Mouse (Mus musculus) ES-Bruce4 (cell line): ENCODE results near the gene Ankrd9. TPM values are rescaled to one million over a fixed set of nuclear protein-coding genes. Genes with fewer than 3 reads are reported as not detected.

Source experiments
- H3K27ac ChIP-seq: 2 replicates; pipeline ENCODE4 v1.5.1; 2012; ENCODE audit warnings: low read length, inconsistent platforms; ENCODE audit not compliant: insufficient read depth
- H3K27me3 ChIP-seq: 2 replicates; pipeline ENCODE4 v1.6.1; 2012; ENCODE audit warnings: mild to moderate bottlenecking, low read length, inconsistent platforms; ENCODE audit not compliant: control insufficient read depth, poor library complexity, insufficient read depth, severe bottlenecking
- H3K36me3 ChIP-seq: 2 replicates; pipeline ENCODE4 v1.6.1; 2012; ENCODE audit warnings: inconsistent platforms, mild to moderate bottlenecking, low read length, moderate library complexity; ENCODE audit not compliant: control insufficient read depth, poor library complexity, insufficient read depth, severe bottlenecking
- H3K4me1 ChIP-seq: one replicate; pipeline ENCODE4 v1.8.1; 2011; ENCODE audit warnings: low read length; ENCODE audit not compliant: control insufficient read depth, insufficient read depth
- H3K4me3 ChIP-seq: 2 replicates; pipeline ENCODE4 v1.5.1; 2011; ENCODE audit warnings: low read depth, mild to moderate bottlenecking, low read length
- H3K9ac ChIP-seq: 2 replicates; pipeline ENCODE4 v1.6.1; 2012; ENCODE audit warnings: low read depth, mild to moderate bottlenecking, inconsistent platforms; ENCODE audit not compliant: poor library complexity, severe bottlenecking
- H3K9me3 ChIP-seq: replicated peaks from 2 replicates; pipeline ENCODE4 v1.6.1; 2012; ENCODE audit warnings: mild to moderate bottlenecking, low read length, inconsistent platforms; ENCODE audit not compliant: control insufficient read depth, poor library complexity, insufficient read depth, severe bottlenecking
- CTCF ChIP-seq: IDR thresholded peaks from one replicate; pipeline ENCODE4 v1.8.1; 2011; ENCODE audit warnings: low read depth, low read length
- EP300 ChIP-seq: IDR thresholded peaks from 2 replicates; pipeline ENCODE4 v1.6.1; 2011; ENCODE audit warnings: low read depth, low read length; ENCODE audit not compliant: insufficient read depth
- POLR2A ChIP-seq: IDR thresholded peaks from one replicate; pipeline ENCODE4 v1.8.1; 2011; ENCODE audit warnings: low read length; ENCODE audit not compliant: insufficient read depth
- polyA plus RNA-seq: library from polyadenylated mRNA; stranded (reverse); fragments of >200 nt; gene quantifications from 2 replicates; pipeline ENCODE4 v1.2.4, GENCODE M21; 2011; ENCODE audit warnings: low read depth; ENCODE audit not compliant: missing spikeins, insufficient read depth, insufficient read length

Ankrd9 gene
- polyA plus RNA-seq, 1 experiment, result 4.9 TPM

- Histone ChIP-seq H3K4me1 (no peaks in the 10 kb centered on the region), H3K4me3 (no peak overlapping the region), H3K27me3 (no peaks in the 10 kb centered on the region), H3K27ac (no peak overlapping the region), H3K9me3 (no peaks in the 10 kb centered on the region), H3K36me3 (no peaks in the 10 kb centered on the region), H3K9ac (no peak overlapping the region)
- TF ChIP-seq CTCF, result no peak
- TF ChIP-seq POLR2A, result no peak
- TF ChIP-seq EP300, result no peak
Observed at GRCm38 (mm10) chr12:110985141-110985540, 6.3 kb upstream of the Ankrd9 start.

- no peak overlapping the region for H3K9ac ChIP-seq
- H3K4me3 ChIP-seq, result no peak overlapping the region
- H3K27me3 ChIP-seq, result no peaks in the 10 kb centered on the region
- TF ChIP-seq POLR2A (no peak), EP300 (no peak), CTCF (no peak)
- H3K9me3 ChIP-seq, result no peaks in the 10 kb centered on the region
- no peaks in the 10 kb centered on the region for H3K4me1 ChIP-seq
- H3K27ac ChIP-seq, result no peak overlapping the region
- no peaks in the 10 kb centered on the region for H3K36me3 ChIP-seq
Observed at GRCm38 (mm10) chr12:110984598-110984997, 5.8 kb upstream of the Ankrd9 start.

GRCm38 (mm10) chr12:110983714-110984113 is 4.9 kb upstream of the Ankrd9 start:
- Histone ChIP-seq H3K27me3 (no peaks in the 10 kb centered on the region), H3K9me3 (no peaks in the 10 kb centered on the region), H3K36me3 (no peaks in the 10 kb centered on the region), H3K4me3 (no peak overlapping the region), H3K9ac (no peak overlapping the region), H3K27ac (no peak overlapping the region), H3K4me1 (no peaks in the 10 kb centered on the region)
- TF ChIP-seq POLR2A, result no peak
- TF ChIP-seq CTCF, result no peak
- no peak for TF ChIP-seq EP300

GRCm38 (mm10) chr12:110983083-110983482 is 4.2 kb upstream of the Ankrd9 start:
- H3K36me3 ChIP-seq, result no peaks in the 10 kb centered on the region
- H3K4me3 ChIP-seq, result no peak overlapping the region
- no peak overlapping the region for H3K27ac ChIP-seq
- H3K9ac ChIP-seq, result no peak overlapping the region
- H3K27me3 ChIP-seq, result no peaks in the 10 kb centered on the region
- H3K4me1 ChIP-seq, result no peaks in the 10 kb centered on the region
- no peaks in the 10 kb centered on the region for H3K9me3 ChIP-seq
- TF ChIP-seq EP300, result no peak
- no peak for TF ChIP-seq CTCF
- no peak for TF ChIP-seq POLR2A

- H3K9ac ChIP-seq, result no peak overlapping the region
- H3K4me1 ChIP-seq, result no peaks in the 10 kb centered on the region
- H3K27ac ChIP-seq, result no peak overlapping the region
- H3K27me3 ChIP-seq, result no peaks in the 10 kb centered on the region
- no peaks in the 10 kb centered on the region for H3K9me3 ChIP-seq
- no peak overlapping the region for H3K4me3 ChIP-seq
- no peak for TF ChIP-seq CTCF
- no peak for TF ChIP-seq POLR2A
- no peak for TF ChIP-seq EP300
- H3K36me3 ChIP-seq, result no peaks in the 10 kb centered on the region
Observed at GRCm38 (mm10) chr12:110981736-110982135, 2.9 kb upstream of the Ankrd9 start.

- Histone ChIP-seq H3K4me1 (no peaks in the 10 kb centered on the region), H3K4me3 (no peak overlapping the region)
Observed at GRCm38 (mm10) chr12:110979808-110980207, 968 bp upstream of the Ankrd9 start.

More at GRCm38 (mm10) chr12:110979808-110980207, 968 bp upstream of the Ankrd9 start:
- Histone ChIP-seq H3K9ac (no peak overlapping the region), H3K9me3 (no peaks in the 10 kb centered on the region), H3K27ac (no peak overlapping the region), H3K27me3 (no peaks in the 10 kb centered on the region), H3K36me3 (peaks cover 5% of the 10 kb centered on the region; the same call in 1 of the 2 replicates)
- TF ChIP-seq CTCF (no peak), POLR2A (no peak), EP300 (no peak)
